Mouse (Mus musculus) frontal cortex, postnatal 36 days (tissue): Measurements from ENCODE around the gene Zfp367.

Source experiments
- DNase-seq, 2 experiments: peaks; one replicate each; pipeline ENCODE4 v3.0.0; 2022; ENCODE audit warnings: low spot score in 2 of 2

The Zfp367 gene

GRCm38 (mm10) chr13:64153083-64153682 lies at the start of gene Zfp367:
Zfp367 (minus strand) TSS chr13:64153202.
- peak; percentile 93 to 97 for DNase-seq

GRCm38 (mm10) chr13:64200911-64201310 lies 47.9 kb upstream of the Zfp367 start:
- DNase-seq = no peak

- no peak for DNase-seq
Observed at GRCm38 (mm10) chr13:64198310-64198709, 45.3 kb upstream of the Zfp367 start.

GRCm38 (mm10) chr13:64197899-64198298 lies 44.9 kb upstream of the Zfp367 start:
- DNase-seq = no peak

- DNase-seq = no peak
Observed at GRCm38 (mm10) chr13:64187065-64187464, 34.1 kb upstream of the Zfp367 start.

GRCm38 (mm10) chr13:64186516-64186915 lies 33.5 kb upstream of the Zfp367 start:
- no peak for DNase-seq

GRCm38 (mm10) chr13:64185586-64185985 lies 32.6 kb upstream of the Zfp367 start:
- DNase-seq = no peak

- DNase-seq = no peak
Observed at GRCm38 (mm10) chr13:64185176-64185575, 32.2 kb upstream of the Zfp367 start.

- no peak for DNase-seq
Observed at GRCm38 (mm10) chr13:64184361-64184760, 31.4 kb upstream of the Zfp367 start.

- DNase-seq = no peak
Observed at GRCm38 (mm10) chr13:64183583-64183982, 30.6 kb upstream of the Zfp367 start.

GRCm38 (mm10) chr13:64182091-64182490 lies 29.1 kb upstream of the Zfp367 start:
- no peak for DNase-seq

GRCm38 (mm10) chr13:64180888-64181287 lies 27.9 kb upstream of the Zfp367 start:
- peak; percentile 32 to 67 for DNase-seq

GRCm38 (mm10) chr13:64180300-64180699 lies 27.3 kb upstream of the Zfp367 start:
- no peak for DNase-seq

- DNase-seq = no peak
Observed at GRCm38 (mm10) chr13:64178746-64179652, 26.0 kb upstream of the Zfp367 start.

GRCm38 (mm10) chr13:64178000-64178399 lies 25.0 kb upstream of the Zfp367 start:
- DNase-seq = no peak

- no peak for DNase-seq
Observed at GRCm38 (mm10) chr13:64169746-64170145, 16.7 kb upstream of the Zfp367 start.

GRCm38 (mm10) chr13:64163147-64163715 lies 10.2 kb upstream of the Zfp367 start:
- no peak for DNase-seq

- peak; percentile 24 to 40 for DNase-seq
Observed at GRCm38 (mm10) chr13:64162626-64163025, 9.6 kb upstream of the Zfp367 start.

- peak; percentile 38 for DNase-seq
Observed at GRCm38 (mm10) chr13:64161916-64162611, 9.1 kb upstream of the Zfp367 start.

- DNase-seq = peak; percentile 97 to 98
Observed at GRCm38 (mm10) chr13:64161548-64161915, 8.5 kb upstream of the Zfp367 start, which contains the start of gene Habp4. Habp4 (plus strand) TSS chr13:64161824.

- no peak for DNase-seq
Observed at GRCm38 (mm10) chr13:64156966-64157365, 4.0 kb upstream of the Zfp367 start.

- DNase-seq = no peak
Observed at GRCm38 (mm10) chr13:64155171-64155571, 2.2 kb upstream of the Zfp367 start.
